Mouse (Mus musculus): Measurements from ENCODE around the gene Gm45234.

Gm45234 gene

GRCm38 (mm10) chr6:124716864-124717490 is 38.8 kb downstream of the Gm45234 start:
- in situ Hi-C loops (cut with MboI, MseI): loop anchor here in 1 of 2 experiments (5.0 kb wide), 1 partner anchor 45 kb away; no protein-coding TSS in a partner anchor

DNA sequence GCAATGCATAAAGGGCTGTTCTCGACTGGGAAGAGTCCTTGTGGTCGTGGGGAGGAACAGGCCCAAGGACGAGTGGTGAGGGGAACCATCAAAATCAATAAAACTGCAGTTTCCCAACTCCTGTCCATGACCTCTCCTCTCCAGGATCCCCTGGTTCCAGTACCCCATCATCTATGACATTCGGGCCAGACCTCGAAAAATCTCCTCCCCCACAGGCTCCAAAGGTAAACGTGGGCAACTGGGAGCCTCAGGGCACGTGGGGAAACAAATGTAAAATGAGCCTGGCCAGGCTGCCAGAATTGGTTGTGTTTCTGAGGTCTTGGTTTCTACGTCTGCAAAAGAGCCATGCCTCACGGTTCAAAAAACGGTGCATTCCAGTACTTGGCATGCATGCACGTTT is 42.9 kb downstream of the Gm45234 start:
- in situ Hi-C loops (cut with MboI, MseI): loop anchor here in 1 of 2 experiments (5.0 kb wide), 1 partner anchor 44 kb away; the partner anchor contains the start of genes Atn1 and Gm45234

DNA sequence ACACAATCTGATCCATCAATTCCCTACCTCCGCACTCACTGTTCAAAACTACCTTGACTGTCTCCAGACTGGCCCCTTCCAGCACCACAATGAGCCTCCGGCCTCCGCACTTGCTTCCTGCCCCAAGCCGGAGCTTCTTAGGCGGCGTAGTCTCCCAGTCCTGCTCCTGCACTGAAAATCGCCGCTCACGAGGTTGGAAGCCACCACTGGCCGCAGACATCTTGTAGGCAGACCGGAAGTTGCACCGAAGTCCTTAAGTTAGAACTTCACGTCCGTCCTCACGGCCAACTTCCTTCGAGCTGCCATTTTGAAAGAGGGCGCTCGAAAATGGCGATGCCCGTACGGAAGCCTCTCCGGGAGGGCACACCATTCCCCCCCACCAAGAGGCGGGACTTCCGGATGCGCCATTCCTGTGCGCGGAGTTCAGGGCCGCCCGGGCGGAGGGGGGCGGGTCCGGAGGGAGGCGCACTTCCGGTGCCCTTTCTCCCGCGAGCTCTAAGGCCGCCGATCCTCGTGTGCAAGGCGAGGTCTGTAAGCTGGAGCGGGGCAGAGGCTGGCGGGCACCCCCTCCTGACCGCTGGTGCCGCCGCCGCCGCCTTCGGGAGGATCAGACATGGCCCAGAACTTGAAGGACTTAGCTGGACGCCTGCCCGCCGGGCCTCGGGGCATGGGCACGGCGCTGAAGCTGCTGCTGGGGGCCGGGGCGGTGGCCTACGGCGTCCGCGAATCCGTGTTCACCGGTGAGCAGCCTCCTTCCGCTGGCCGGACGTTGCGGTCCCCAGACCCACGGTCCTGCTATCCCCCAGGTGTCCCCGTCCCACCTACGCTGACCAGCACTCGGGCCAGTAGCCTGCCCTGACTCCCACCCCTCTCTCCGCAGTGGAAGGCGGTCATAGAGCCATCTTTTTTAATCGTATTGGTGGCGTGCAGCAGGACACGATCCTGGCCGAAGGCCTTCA is 43.7 kb downstream of the Gm45234 start, which contains the start of the genes Emg1 and Phb2:
Gene Emg1, minus strand, starts transcription at position 355 of the 959 bp plus-strand sequence.
Gene Phb2, plus strand, starts transcription at position 513 of the 959 bp plus-strand sequence.
- in situ Hi-C loops (cut with MboI, MseI): loop anchor here in 1 of 2 experiments (5.0 kb wide), 1 partner anchor 45 kb away; the partner anchor contains the start of genes Atn1 and Gm45234

DNA sequence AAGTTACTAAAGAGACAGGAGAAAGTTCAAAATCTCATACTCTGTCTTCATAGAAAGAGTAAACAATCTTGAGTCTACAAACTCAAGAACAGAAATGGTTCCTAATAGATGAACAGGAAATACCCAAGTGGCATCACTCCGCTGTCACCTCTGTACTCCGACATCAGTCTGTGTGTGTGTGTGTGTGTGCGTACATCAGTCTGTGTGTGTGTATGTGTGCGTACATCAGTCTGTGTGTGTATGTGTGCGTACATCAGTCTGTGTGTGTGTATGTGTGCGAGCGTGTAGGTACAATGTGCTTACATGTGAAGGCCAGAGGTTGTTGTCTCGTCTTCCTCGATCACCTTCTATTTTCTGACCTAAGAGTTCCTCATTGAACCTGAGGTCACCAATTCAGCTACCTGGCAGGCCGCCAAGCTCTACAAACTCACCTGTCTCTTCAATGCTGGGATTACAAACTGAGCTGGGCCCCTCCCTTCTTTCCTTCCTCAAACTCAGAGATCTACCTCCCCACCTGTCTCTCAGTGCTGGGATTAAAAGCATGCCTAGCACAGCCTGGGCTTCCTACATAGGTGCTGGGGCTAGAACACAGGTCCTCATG is 47.4 kb downstream of the Gm45234 start:
- in situ Hi-C loops (cut with MboI, MseI): no loop called here

DNA sequence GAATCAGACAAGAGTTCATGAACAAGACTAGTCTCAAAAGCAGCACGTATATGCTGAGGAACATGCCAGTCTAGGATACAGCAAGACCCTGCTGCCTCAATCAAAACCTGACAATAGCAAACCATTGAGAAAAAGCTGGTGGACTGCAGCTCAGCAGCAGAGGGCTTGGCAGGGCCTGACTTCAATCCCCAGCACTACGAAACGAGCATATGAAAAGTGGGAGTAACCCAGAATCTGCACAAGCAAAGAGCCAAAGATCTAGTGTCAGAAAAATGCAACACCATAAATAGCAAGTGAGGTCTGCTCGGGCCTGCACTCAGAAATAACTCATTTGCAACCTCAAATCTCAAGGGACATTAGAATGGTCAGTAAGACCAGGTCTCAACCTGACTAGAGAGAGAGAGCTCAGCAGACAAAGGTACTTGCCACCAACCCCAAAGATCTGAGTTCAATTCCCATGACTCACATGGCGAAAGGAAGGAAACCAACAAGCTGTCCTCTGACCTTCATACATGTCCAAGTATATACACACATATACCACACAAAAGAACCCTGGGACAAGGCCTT is 49.7 kb downstream of the Gm45234 start:
- in situ Hi-C loops (cut with MboI, MseI): no loop called here

GRCm38 (mm10) chr6:124704417-124704816 is 51.4 kb downstream of the Gm45234 start:
- in situ Hi-C loops (cut with MboI, MseI): no loop called here

DNA sequence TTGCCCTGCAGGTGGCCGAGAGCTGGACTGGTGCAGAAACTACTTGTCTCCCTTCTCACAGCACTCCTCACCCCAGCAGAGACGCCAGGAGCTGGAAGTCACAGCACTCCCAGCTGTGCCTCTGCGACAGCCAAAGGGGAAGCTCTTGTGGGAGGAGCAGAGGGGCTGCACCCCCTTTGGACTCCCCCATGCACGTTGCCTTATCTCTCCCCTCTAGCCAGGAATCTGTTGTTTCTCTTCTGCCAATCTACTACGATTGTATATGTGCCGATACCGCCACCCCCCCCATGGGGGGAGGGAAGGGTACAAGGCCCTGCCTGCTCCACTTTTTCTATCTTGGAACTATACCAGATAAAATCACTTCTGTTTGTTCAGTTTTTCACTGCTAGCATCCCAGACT is 52.0 kb downstream of the Gm45234 start:
- in situ Hi-C loops (cut with MboI, MseI): no loop called here

- in situ Hi-C loops (cut with MboI, MseI): no loop called here
Observed at GRCm38 (mm10) chr6:124702784-124703103, 53.1 kb downstream of the Gm45234 start.

DNA sequence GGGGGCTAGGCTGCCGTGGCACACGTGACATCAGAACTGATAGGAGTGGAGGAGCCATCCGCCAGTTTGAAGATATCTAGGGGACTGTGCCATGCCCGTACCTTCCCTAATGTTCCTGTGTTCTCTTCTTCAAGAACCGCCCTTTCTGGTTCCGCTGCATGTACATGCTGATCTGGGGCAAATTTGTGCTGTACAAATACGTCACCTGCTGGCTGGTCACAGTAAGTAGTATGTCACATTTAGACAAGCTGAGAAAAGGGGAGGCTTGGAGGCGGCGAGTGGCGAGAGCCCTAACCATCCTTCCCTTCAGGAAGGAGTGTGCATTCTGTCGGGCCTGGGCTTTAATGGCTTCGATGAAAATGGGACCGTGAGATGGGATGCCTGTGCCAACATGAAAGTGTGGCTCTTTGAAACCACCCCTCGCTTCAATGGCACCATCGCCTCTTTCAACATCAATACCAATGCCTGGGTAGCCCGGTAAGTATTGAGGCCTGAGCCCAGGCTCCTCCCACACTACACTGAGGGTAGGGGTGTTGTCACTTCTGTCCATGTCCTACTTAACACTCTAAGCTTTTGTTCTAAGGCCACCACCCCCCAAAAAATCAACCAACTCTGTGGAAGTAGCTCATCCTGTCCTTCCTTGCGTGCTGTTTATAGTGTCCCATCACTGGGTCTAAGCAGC is 53.6 kb downstream of the Gm45234 start:
- in situ Hi-C loops (cut with MboI, MseI): no loop called here

DNA sequence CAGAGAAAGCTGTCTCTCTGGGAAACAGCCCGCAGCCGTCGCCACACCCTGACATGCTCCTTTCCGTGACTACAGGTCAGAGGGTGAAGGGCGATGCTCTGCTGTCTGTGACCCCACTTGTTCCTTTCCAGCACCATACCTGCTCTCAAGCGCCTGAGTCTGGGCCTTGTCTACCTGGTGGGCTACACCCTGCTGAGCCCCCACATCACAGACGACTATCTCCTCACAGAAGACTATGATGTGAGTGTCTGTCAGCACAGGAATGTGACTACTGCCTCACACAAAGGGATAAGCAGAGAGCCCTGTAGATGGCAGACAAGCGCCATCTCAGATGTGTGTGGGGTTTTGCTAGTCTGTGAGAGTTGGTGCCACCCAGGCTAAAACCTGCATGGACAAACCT is 54.5 kb downstream of the Gm45234 start:
- in situ Hi-C loops (cut with MboI, MseI): no loop called here

GRCm38 (mm10) chr6:124699962-124700610 is 55.7 kb downstream of the Gm45234 start:
- in situ Hi-C loops (cut with MboI, MseI): no loop called here

- in situ Hi-C loops (cut with MboI, MseI): no loop called here
Observed at GRCm38 (mm10) chr6:124699366-124699765, 56.5 kb downstream of the Gm45234 start.

- in situ Hi-C loops (cut with MboI, MseI): no loop called here
Observed at GRCm38 (mm10) chr6:124698751-124699150, 57.1 kb downstream of the Gm45234 start.

- in situ Hi-C loops (cut with MboI, MseI): no loop called here
Observed at GRCm38 (mm10) chr6:124696441-124697150, 59.2 kb downstream of the Gm45234 start.

GRCm38 (mm10) chr6:124694166-124694955 is 61.5 kb downstream of the Gm45234 start:
- in situ Hi-C loops (cut with MboI, MseI): no loop called here

- in situ Hi-C loops (cut with MboI, MseI): no loop called here
Observed at GRCm38 (mm10) chr6:124693243-124693981, 62.4 kb downstream of the Gm45234 start.

DNA sequence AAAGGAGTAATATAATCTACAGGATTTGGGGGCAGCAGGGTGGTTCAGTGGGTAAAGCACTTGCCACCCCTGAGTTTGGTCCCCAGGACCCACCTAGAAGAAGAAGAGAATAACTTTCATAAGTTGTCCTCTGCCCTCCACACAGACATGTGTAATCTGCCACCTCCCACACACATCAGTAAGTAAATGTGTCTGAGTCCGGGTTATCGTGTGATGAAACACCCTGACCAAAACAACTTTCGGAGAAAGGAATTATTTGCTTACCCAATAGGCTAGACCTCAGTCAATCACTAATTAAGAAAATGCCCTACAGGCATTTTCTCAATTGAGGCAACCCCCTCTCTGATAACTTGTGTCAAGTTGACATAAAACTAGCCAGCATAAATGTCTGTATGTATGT is 65.3 kb downstream of the Gm45234 start:
- in situ Hi-C loops (cut with MboI, MseI): no loop called here
